Mouse (Mus musculus): ENCODE results near the gene Spef1. TPM values are rescaled to one million over a fixed set of nuclear protein-coding genes. Genes with fewer than 3 reads are reported as not detected.

Gene Spef1
- total and polyA plus RNA-seq, 3 experiments: 0.75 to 5.6 (median 1.4) TPM

GRCm38 (mm10) chr2:131203816-131204409 lies 16.8 kb upstream of the Spef1 start:
- peaks cover 5% of the 10 kb centered on the region for H3K27me3 ChIP-seq (ENCODE audit: insufficient read depth, low read length)
- H3K4me1 ChIP-seq (ENCODE audit: insufficient read depth, low read depth, low read length): peaks cover 55% of the 10 kb centered on the region
- DNase-seq (ENCODE audit: low spot score) (no peak), ATAC-seq (ENCODE audit: extremely low read depth, insufficient number of reproducible peaks, low FRiP score, poor library complexity, severe bottlenecking) (no peak)
- H3K4me3 ChIP-seq (ENCODE audit: low read depth, low read length): no peak overlapping the region
- H3K9me3 ChIP-seq (replicated peaks): no peaks in the 10 kb centered on the region
- no peaks in the 10 kb centered on the region for H3K36me3 ChIP-seq (replicated peaks)
- TF ChIP-seq CTCF (IDR thresholded peaks at IDR 0.05; ENCODE audit: low read depth, low read length) (no peak), TAL1 (conservative IDR thresholded peaks at IDR 0.05; ENCODE audit: low read depth, low read length) (no peak), GATA2 (IDR thresholded peaks at IDR 0.05; ENCODE audit: borderline replicate concordance, low read depth, low read length) (no peak), GATA1 (IDR thresholded peaks at IDR 0.05; ENCODE audit: borderline replicate concordance, low read length) (no peak), POLR2AphosphoS5 (IDR thresholded peaks at IDR 0.05; ENCODE audit: insufficient replicate concordance, low read depth, low read length) (no peak)

DNA sequence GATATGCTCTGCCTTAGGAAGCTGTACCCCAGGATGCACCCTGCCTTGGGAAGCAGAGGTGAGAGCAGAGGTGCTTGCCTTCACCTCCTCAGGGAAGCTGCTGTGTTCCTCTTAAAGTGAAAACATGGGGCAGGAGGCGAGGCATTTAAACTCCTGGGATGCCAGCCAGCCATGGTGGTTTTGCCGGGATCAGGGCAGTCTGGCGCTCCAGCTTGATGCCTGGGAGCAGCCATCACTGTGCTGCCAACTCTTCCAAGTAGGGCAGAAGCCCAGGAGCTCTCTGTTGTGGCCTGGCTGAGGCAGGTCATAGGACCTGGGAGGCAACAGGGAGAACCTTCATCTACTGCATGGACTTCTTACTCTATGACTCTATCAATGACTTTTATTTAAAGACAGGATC lies 14.2 kb upstream of the Spef1 start:
- DNase-seq (ENCODE audit: low spot score) (no peak), ATAC-seq (ENCODE audit: extremely low read depth, insufficient number of reproducible peaks, low FRiP score, poor library complexity, severe bottlenecking) (no peak)
- no peak for TF ChIP-seq TAL1 (conservative IDR thresholded peaks at IDR 0.05; ENCODE audit: low read depth, low read length)
- TF ChIP-seq CTCF (IDR thresholded peaks at IDR 0.05; ENCODE audit: low read depth, low read length): no peak
- no peak for TF ChIP-seq POLR2AphosphoS5 (IDR thresholded peaks at IDR 0.05; ENCODE audit: insufficient replicate concordance, low read depth, low read length)
- TF ChIP-seq GATA2 (IDR thresholded peaks at IDR 0.05; ENCODE audit: borderline replicate concordance, low read depth, low read length): no peak
- no peak for TF ChIP-seq GATA1 (IDR thresholded peaks at IDR 0.05; ENCODE audit: borderline replicate concordance, low read length)
- no peaks in the 10 kb centered on the region for H3K9me3 ChIP-seq (replicated peaks)
- no peak overlapping the region for H3K4me3 ChIP-seq (ENCODE audit: low read depth, low read length)
- H3K4me1 ChIP-seq (ENCODE audit: insufficient read depth, low read depth, low read length): peaks cover 41% of the 10 kb centered on the region
- H3K27me3 ChIP-seq (ENCODE audit: insufficient read depth, low read length): peaks cover 5% of the 10 kb centered on the region
- H3K36me3 ChIP-seq (replicated peaks): peaks cover 10% of the 10 kb centered on the region

DNA sequence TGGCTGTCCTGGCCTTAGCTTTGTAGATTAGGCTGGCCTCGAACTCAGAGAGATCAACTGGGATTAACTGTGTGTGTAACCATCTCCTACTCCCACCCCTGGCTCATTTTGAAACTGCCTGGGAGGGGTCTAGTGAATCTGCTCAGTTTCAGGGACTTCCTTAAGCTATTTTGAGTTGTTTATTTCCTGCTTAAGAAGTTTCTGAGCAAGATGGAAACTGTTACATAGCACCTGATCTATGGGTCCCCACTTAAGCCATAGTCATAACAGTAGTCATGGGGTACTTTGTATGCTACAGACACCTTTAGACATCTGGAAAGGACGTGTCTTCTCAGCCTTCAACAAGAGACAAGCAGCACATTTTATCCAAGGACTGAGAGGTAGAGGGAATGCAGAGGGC lies 13.6 kb upstream of the Spef1 start:
- ATAC-seq (ENCODE audit: extremely low read depth, insufficient number of reproducible peaks, low FRiP score, poor library complexity, severe bottlenecking) (no peak), DNase-seq (ENCODE audit: low spot score) (no peak)
- Histone ChIP-seq H3K36me3 (replicated peaks) (peaks cover 10% of the 10 kb centered on the region), H3K4me3 (ENCODE audit: low read depth, low read length) (no peak overlapping the region), H3K27me3 (ENCODE audit: insufficient read depth, low read length) (peaks cover 5% of the 10 kb centered on the region), H3K9me3 (replicated peaks) (no peaks in the 10 kb centered on the region), H3K4me1 (ENCODE audit: insufficient read depth, low read depth, low read length) (peaks cover 36% of the 10 kb centered on the region)
- TF ChIP-seq CTCF (IDR thresholded peaks at IDR 0.05; ENCODE audit: low read depth, low read length): no peak
- no peak for TF ChIP-seq GATA2 (IDR thresholded peaks at IDR 0.05; ENCODE audit: borderline replicate concordance, low read depth, low read length)
- no peak for TF ChIP-seq TAL1 (conservative IDR thresholded peaks at IDR 0.05; ENCODE audit: low read depth, low read length)
- no peak for TF ChIP-seq GATA1 (IDR thresholded peaks at IDR 0.05; ENCODE audit: borderline replicate concordance, low read length)
- no peak for TF ChIP-seq POLR2AphosphoS5 (IDR thresholded peaks at IDR 0.05; ENCODE audit: insufficient replicate concordance, low read depth, low read length)

DNA sequence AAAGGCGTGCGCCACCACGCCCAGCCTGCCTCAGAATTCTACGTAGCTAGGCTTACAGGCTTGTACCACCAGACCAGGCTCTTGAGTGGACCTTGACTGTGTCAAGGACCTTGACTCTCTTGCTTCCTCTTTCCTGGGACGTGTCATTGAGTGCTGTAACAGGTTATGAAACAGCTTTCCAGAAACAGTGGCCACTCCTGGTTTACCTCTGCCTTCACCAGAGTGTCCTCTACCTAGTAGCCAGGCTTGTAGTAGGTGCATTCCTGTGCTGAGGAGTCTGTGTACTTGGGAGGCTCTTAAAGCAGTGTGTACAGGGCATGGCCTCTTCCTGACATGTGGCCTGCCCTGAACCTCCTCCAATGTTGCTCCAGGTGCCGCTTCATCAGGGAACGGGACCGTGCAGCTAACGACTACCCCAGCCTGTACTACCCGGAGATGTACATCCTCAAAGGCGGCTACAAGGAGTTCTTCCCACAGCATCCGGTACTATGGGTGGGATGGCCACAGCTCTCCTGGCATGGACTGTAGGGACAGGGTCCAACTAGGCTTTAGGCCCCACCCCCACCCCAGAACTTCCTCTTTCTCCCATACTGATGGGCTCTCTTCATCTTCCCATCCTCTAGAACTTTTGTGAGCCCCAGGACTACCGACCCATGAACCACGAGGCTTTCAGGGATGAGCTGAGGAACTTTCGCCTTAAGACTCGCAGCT lies 9.7 kb upstream of the Spef1 start:
- no peak for TF ChIP-seq POLR2AphosphoS5 (IDR thresholded peaks at IDR 0.05; ENCODE audit: insufficient replicate concordance, low read depth, low read length)
- TF ChIP-seq GATA2 (IDR thresholded peaks at IDR 0.05; ENCODE audit: borderline replicate concordance, low read depth, low read length): no peak
- TF ChIP-seq CTCF (IDR thresholded peaks at IDR 0.05; ENCODE audit: low read depth, low read length): no peak
- TF ChIP-seq TAL1 (conservative IDR thresholded peaks at IDR 0.05; ENCODE audit: low read depth, low read length): no peak
- ATAC-seq (ENCODE audit: extremely low read depth, insufficient number of reproducible peaks, low FRiP score, poor library complexity, severe bottlenecking) (0 out of 2 replicates have a peak, but pooled peaks have one; percentile 4), DNase-seq (ENCODE audit: low spot score) (no peak)
- Histone ChIP-seq H3K4me3 (ENCODE audit: low read depth, low read length) (no peak overlapping the region), H3K4me1 (ENCODE audit: insufficient read depth, low read depth, low read length) (peaks cover 11% of the 10 kb centered on the region), H3K36me3 (replicated peaks) (peaks cover 39% of the 10 kb centered on the region), H3K27me3 (ENCODE audit: insufficient read depth, low read length) (peaks cover 11% of the 10 kb centered on the region), H3K9me3 (replicated peaks) (no peaks in the 10 kb centered on the region)

DNA sequence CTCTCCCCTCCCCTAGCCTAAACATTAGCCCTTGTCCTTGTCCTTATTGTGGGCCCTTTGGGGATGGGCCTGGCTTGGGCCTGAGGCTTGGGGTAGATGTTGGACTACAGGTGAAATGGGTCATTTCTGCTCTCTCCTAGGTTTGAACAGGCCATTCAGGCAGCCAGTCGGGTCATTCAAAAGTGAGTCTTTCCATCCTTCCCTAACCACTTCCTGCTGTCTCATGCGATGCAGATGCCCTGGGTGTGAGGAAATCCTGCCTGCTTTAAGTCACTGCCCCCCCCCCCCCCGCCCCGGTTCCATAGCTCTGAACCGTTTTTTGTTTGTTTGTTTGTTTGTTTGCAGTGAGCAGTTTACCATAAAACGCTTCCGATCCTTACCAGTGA lies 3.9 kb upstream of the Spef1 start:
- peaks cover 46% of the 10 kb centered on the region for H3K36me3 ChIP-seq (replicated peaks)
- TF ChIP-seq GATA2 (IDR thresholded peaks at IDR 0.05; ENCODE audit: borderline replicate concordance, low read depth, low read length) (no peak), POLR2AphosphoS5 (IDR thresholded peaks at IDR 0.05; ENCODE audit: insufficient replicate concordance, low read depth, low read length) (no peak), CTCF (IDR thresholded peaks at IDR 0.05; ENCODE audit: low read depth, low read length) (no peak), TAL1 (conservative IDR thresholded peaks at IDR 0.05; ENCODE audit: low read depth, low read length) (no peak), GATA1 (IDR thresholded peaks at IDR 0.05; ENCODE audit: borderline replicate concordance, low read length) (no peak)
- H3K27me3 ChIP-seq (ENCODE audit: insufficient read depth, low read length): peaks cover 9% of the 10 kb centered on the region; the same call in 1 of the 2 replicates
- H3K4me3 ChIP-seq (ENCODE audit: low read depth, low read length): no peak overlapping the region
- DNase-seq (ENCODE audit: low spot score): no peak
- H3K9me3 ChIP-seq (replicated peaks): no peaks in the 10 kb centered on the region
- peaks cover 46% of the 10 kb centered on the region for H3K4me1 ChIP-seq (ENCODE audit: insufficient read depth, low read depth, low read length)
- ATAC-seq (ENCODE audit: extremely low read depth, insufficient number of reproducible peaks, low FRiP score, poor library complexity, severe bottlenecking): no peak

- no peak for DNase-seq (ENCODE audit: low spot score)
- Histone ChIP-seq H3K4me3 (ENCODE audit: low read depth, low read length) (no peak overlapping the region), H3K4me1 (ENCODE audit: insufficient read depth, low read depth, low read length) (peaks cover 50% of the 10 kb centered on the region), H3K9me3 (replicated peaks) (no peaks in the 10 kb centered on the region), H3K27me3 (ENCODE audit: insufficient read depth, low read length) (peaks cover 12% of the 10 kb centered on the region; the same call in 1 of the 2 replicates), H3K36me3 (replicated peaks) (peaks cover 46% of the 10 kb centered on the region)
- no peak for ATAC-seq (ENCODE audit: extremely low read depth, insufficient number of reproducible peaks, low FRiP score, poor library complexity, severe bottlenecking)
- TF ChIP-seq GATA2 (IDR thresholded peaks at IDR 0.05; ENCODE audit: borderline replicate concordance, low read depth, low read length) (no peak), CTCF (IDR thresholded peaks at IDR 0.05; ENCODE audit: low read depth, low read length) (no peak), GATA1 (IDR thresholded peaks at IDR 0.05; ENCODE audit: borderline replicate concordance, low read length) (no peak), TAL1 (conservative IDR thresholded peaks at IDR 0.05; ENCODE audit: low read depth, low read length) (no peak), POLR2AphosphoS5 (IDR thresholded peaks at IDR 0.05; ENCODE audit: insufficient replicate concordance, low read depth, low read length) (no peak)
Observed at GRCm38 (mm10) chr2:131190344-131191004, 3.4 kb upstream of the Spef1 start.

All from G1E (cell line).